Mouse (Mus musculus): ENCODE results near the gene Lpar1.

Gene Lpar1

GRCm38 (mm10) chr4:58553631-58554358, at the start of gene Lpar1:
TSS of gene Lpar1 (minus strand) at chr4:58553898.
- DNase-seq (ENCODE audit: low spot score in 2 of 2) = no peak

- DNase-seq (ENCODE audit: low spot score in 2 of 2) = no peak
These were observed 32.2 kb upstream of the Lpar1 start for GRCm38 (mm10) chr4:58585942-58586341.

- no peak for DNase-seq (ENCODE audit: low spot score in 2 of 2)
These were observed 27.5 kb upstream of the Lpar1 start for GRCm38 (mm10) chr4:58581191-58581590.

- DNase-seq (ENCODE audit: low spot score in 2 of 2) = no peak
These were observed 26.8 kb upstream of the Lpar1 start for GRCm38 (mm10) chr4:58580516-58580915.

GRCm38 (mm10) chr4:58580098-58580497, 26.4 kb upstream of the Lpar1 start:
- no peak for DNase-seq (ENCODE audit: low spot score in 2 of 2)

GRCm38 (mm10) chr4:58578488-58578887, 24.8 kb upstream of the Lpar1 start:
- DNase-seq (ENCODE audit: low spot score in 2 of 2) = no peak

- no peak for DNase-seq (ENCODE audit: low spot score in 2 of 2)
These were observed 23.8 kb upstream of the Lpar1 start for GRCm38 (mm10) chr4:58577382-58578048.

GRCm38 (mm10) chr4:58575831-58576230, 22.1 kb upstream of the Lpar1 start:
- DNase-seq (ENCODE audit: low spot score in 2 of 2) = no peak

GRCm38 (mm10) chr4:58574024-58574423, 20.3 kb upstream of the Lpar1 start:
- no peak for DNase-seq (ENCODE audit: low spot score in 2 of 2)

GRCm38 (mm10) chr4:58572446-58572845, 18.7 kb upstream of the Lpar1 start:
- DNase-seq (ENCODE audit: low spot score in 2 of 2) = no peak

GRCm38 (mm10) chr4:58571661-58572060, 18.0 kb upstream of the Lpar1 start:
- DNase-seq (ENCODE audit: low spot score in 2 of 2) = no peak

GRCm38 (mm10) chr4:58571232-58571631, 17.5 kb upstream of the Lpar1 start:
- DNase-seq (ENCODE audit: low spot score in 2 of 2) = no peak

GRCm38 (mm10) chr4:58568486-58568885, 14.8 kb upstream of the Lpar1 start:
- DNase-seq (ENCODE audit: low spot score in 2 of 2) = no peak

- no peak for DNase-seq (ENCODE audit: low spot score in 2 of 2)
These were observed 9.1 kb upstream of the Lpar1 start for GRCm38 (mm10) chr4:58562776-58563175.

GRCm38 (mm10) chr4:58557001-58557400, 3.3 kb upstream of the Lpar1 start:
- no peak for DNase-seq (ENCODE audit: low spot score in 2 of 2)

GRCm38 (mm10) chr4:58554359-58554838, 701 bp upstream of the Lpar1 start:
- DNase-seq (ENCODE audit: low spot score in 2 of 2) = no peak

GRCm38 (mm10) chr4:58552731-58553630, 717 bp downstream of the Lpar1 start:
- DNase-seq (ENCODE audit: low spot score in 2 of 2) = peak in 1 of 2 experiments; percentile 25

GRCm38 (mm10) chr4:58552229-58552628, 1.5 kb downstream of the Lpar1 start:
- no peak for DNase-seq (ENCODE audit: low spot score in 2 of 2)

- DNase-seq (ENCODE audit: low spot score in 2 of 2) = peak in 1 of 2 experiments; percentile 43
These were observed 1.9 kb downstream of the Lpar1 start for GRCm38 (mm10) chr4:58551820-58552219.

- DNase-seq (ENCODE audit: low spot score in 2 of 2) = no peak
These were observed 6.0 kb downstream of the Lpar1 start for GRCm38 (mm10) chr4:58547725-58548124.

- DNase-seq (ENCODE audit: low spot score in 2 of 2) = no peak
These were observed 6.5 kb downstream of the Lpar1 start for GRCm38 (mm10) chr4:58547273-58547565.

Data from frontal cortex, postnatal 14 days (tissue).